Mouse (Mus musculus) heart, postnatal 14 days (tissue): ENCODE measurements around the gene Ifi27l2b. TPM values are rescaled to one million over a fixed set of nuclear protein-coding genes. Genes with fewer than 3 reads are reported as not detected.
A peak's percentile ranks its signal among the peaks of the same experiment; 100 is the strongest.
"Not testable (repeated sequence)": the region's sequence is repeated elsewhere in the genome, so short reads cannot be mapped to it uniquely, and the experiment has no call there.

Experiments used
- DNase-seq, 2 experiments: peaks; one replicate each; pipeline ENCODE4 v3.0.0; 2021 to 2022
- intact Hi-C: fragments of 180-260 bp; cut with DNase I; formaldehyde crosslinking; loops from one replicate; pipeline ENCODE4 v1.15.1; 2025
- long read RNA-seq, 2 experiments: library from polyadenylated mRNA; stranded (forward); transcript quantifications; one replicate each; pipeline ENCODE4 v2.0.0; 2021
- total RNA-seq, 2 experiments: library from RNA; stranded (reverse); gene quantifications; 2 replicates each; pipeline ENCODE4 v1.2.3; 2021

The Ifi27l2b gene
- total RNA-seq = not detected
- long read RNA-seq, experiment 1 = 0 reads
- long read RNA-seq, experiment 2 = 0 reads

GRCm38 (mm10) chr12:103457140-103457539, at the start of gene Ifi27l2b:
Ifi27l2b (minus strand) TSS chr12:103457223.
- no peak for DNase-seq
- intact Hi-C loops = no loop called here

- DNase-seq = no peak
- intact Hi-C loops = no loop called here
These were observed 47.4 kb upstream of the Ifi27l2b start for GRCm38 (mm10) chr12:103504402-103504801.

- intact Hi-C loops = no loop called here
These were observed 46.3 kb upstream of the Ifi27l2b start for GRCm38 (mm10) chr12:103503300-103503699.

GRCm38 (mm10) chr12:103499261-103499660, 42.2 kb upstream of the Ifi27l2b start:
- no peak for DNase-seq
- intact Hi-C loops = no loop called here

More at GRCm38 (mm10) chr12:103503300-103503699, 46.3 kb upstream of the Ifi27l2b start:
- DNase-seq = no peak

GRCm38 (mm10) chr12:103498768-103499167, 41.7 kb upstream of the Ifi27l2b start:
- no peak for DNase-seq
- intact Hi-C loops = no loop called here

- intact Hi-C loops = no loop called here
- DNase-seq = peak; percentile 48 to 67
These were observed 37.5 kb upstream of the Ifi27l2b start for GRCm38 (mm10) chr12:103494486-103494885.

GRCm38 (mm10) chr12:103492767-103493166, 35.7 kb upstream of the Ifi27l2b start:
- DNase-seq = peak; percentile 68 to 88
- intact Hi-C loops = loop anchor here (1.0 kb wide), 1 partner anchor 66 kb away; no protein-coding TSS in a partner anchor

- DNase-seq = peak in 1 of 2 experiments; percentile 13
- intact Hi-C loops = no loop called here
These were observed 34.2 kb upstream of the Ifi27l2b start for GRCm38 (mm10) chr12:103491091-103491730.

- intact Hi-C loops = no loop called here
- DNase-seq = no peak
These were observed 30.7 kb upstream of the Ifi27l2b start for GRCm38 (mm10) chr12:103487750-103488149.

- intact Hi-C loops = no loop called here
- peak; percentile 58 to 60 for DNase-seq
These were observed 30.3 kb upstream of the Ifi27l2b start for GRCm38 (mm10) chr12:103487276-103487675.

- intact Hi-C loops = no loop called here
- peak; percentile 20 to 40 for DNase-seq
These were observed 29.7 kb upstream of the Ifi27l2b start for GRCm38 (mm10) chr12:103486726-103487125.

GRCm38 (mm10) chr12:103484200-103484972, 27.4 kb upstream of the Ifi27l2b start:
- not testable (repeated sequence) for DNase-seq

GRCm38 (mm10) chr12:103482781-103483180, 25.8 kb upstream of the Ifi27l2b start:
- intact Hi-C loops = no loop called here
- no peak for DNase-seq

More at GRCm38 (mm10) chr12:103484200-103484972, 27.4 kb upstream of the Ifi27l2b start:
- intact Hi-C loops = not testable (repeated sequence)

GRCm38 (mm10) chr12:103481671-103482070, 24.6 kb upstream of the Ifi27l2b start:
- intact Hi-C loops = no loop called here
- no peak for DNase-seq

- intact Hi-C loops = loop anchor here (2.0 kb wide), 1 partner anchor 29 kb away; no protein-coding TSS in a partner anchor
These were observed 20.5 kb upstream of the Ifi27l2b start for GRCm38 (mm10) chr12:103477461-103478015.

GRCm38 (mm10) chr12:103476779-103477389, 19.9 kb upstream of the Ifi27l2b start:
- DNase-seq = no peak
- intact Hi-C loops = no loop called here

More at GRCm38 (mm10) chr12:103477461-103478015, 20.5 kb upstream of the Ifi27l2b start:
- DNase-seq = no peak

GRCm38 (mm10) chr12:103474481-103474880, 17.5 kb upstream of the Ifi27l2b start:
- intact Hi-C loops = no loop called here
- no peak for DNase-seq

- intact Hi-C loops, DNase-seq: not testable (repeated sequence)
These were observed 296 bp downstream of the Ifi27l2b start for GRCm38 (mm10) chr12:103456727-103457126.

- intact Hi-C loops = no loop called here
- DNase-seq = no peak
These were observed 3.7 kb downstream of the Ifi27l2b start for GRCm38 (mm10) chr12:103453361-103453760.

- DNase-seq = no peak
- intact Hi-C loops = no loop called here
These were observed 12.0 kb downstream of the Ifi27l2b start for GRCm38 (mm10) chr12:103445060-103445459.

- intact Hi-C loops, DNase-seq: not testable (repeated sequence)
These were observed 12.8 kb downstream of the Ifi27l2b start for GRCm38 (mm10) chr12:103444261-103444660.
